Mouse (Mus musculus): ENCODE results near the gene Hkdc1. TPM values are rescaled to one million over a fixed set of nuclear protein-coding genes. Genes with fewer than 3 reads are reported as not detected.
"Not testable (repeated sequence)": the region's sequence is repeated elsewhere in the genome, so short reads cannot be mapped to it uniquely, and the experiment has no call there.

The Hkdc1 gene
- 2.3 and 3.3 TPM in 2 replicates for polyA plus RNA-seq (2012; rRNA removed)
- 1.1 and 2.4 TPM in 2 replicates for polyA plus RNA-seq (2014; fragmentation: Nextera tagmentation; extraction: Ambion mirVana)

- WGBS = 23% methylated on average over 15 of the region's 15 CpGs
- H3K27me3 ChIP-seq (ENCODE audit: control insufficient read depth, insufficient read depth, low read length) = no peaks in the 10 kb centered on the region
- ATAC-seq (ENCODE audit: low FRiP score, low read depth) (peak; percentile 62), DNase-seq (ENCODE audit: low spot score) (peak; percentile 20)
- no peak within 1 kb of the TSS for H3K4me3 ChIP-seq (replicated peaks; ENCODE audit: low read length)
- peak within 1 kb of the TSS; percentile 22; the same call in 1 of the 2 replicates for H3K27ac ChIP-seq (replicated peaks; ENCODE audit: low read depth, low read length)
- H3K9me3 ChIP-seq (ENCODE audit: control insufficient read depth, low read length) = no peaks in the 10 kb centered on the region
- TF ChIP-seq POLR2A (IDR thresholded peaks at IDR 0.05; ENCODE audit: borderline replicate concordance, extremely low read depth, insufficient read depth, insufficient read length) = no peak
- peak within 1 kb of the TSS; percentile 35; the same call in 1 of the 2 replicates for H3K4me2 ChIP-seq (replicated peaks; ENCODE audit: low read depth, low read length, severe bottlenecking)
- H3K9ac ChIP-seq (ENCODE audit: low read depth, low read length, severe bottlenecking) = 0 out of 2 replicates have a peak within 1 kb of the TSS, but pooled peaks have one; percentile 21
- peaks cover 13% of the 10 kb centered on the region for H3K4me1 ChIP-seq (ENCODE audit: control insufficient read depth, insufficient read depth, low read length)
- no peaks in the 10 kb centered on the region for H3K36me3 ChIP-seq (ENCODE audit: control insufficient read depth, insufficient read depth, low read length)
These were observed at the start of gene Hkdc1 for GRCm38 (mm10) chr10:62422255-62422654. TSS of gene Hkdc1 (minus strand) at chr10:62422491.

GRCm38 (mm10) chr10:62471105-62471504 is 48.8 kb upstream of the Hkdc1 start:
- no peak overlapping the region for H3K27ac ChIP-seq (replicated peaks; ENCODE audit: low read depth, low read length)
- no peak overlapping the region for H3K4me3 ChIP-seq (replicated peaks; ENCODE audit: low read length)
- 53% methylated on average over 5 of the region's 5 CpGs for WGBS
- no peaks in the 10 kb centered on the region for H3K4me1 ChIP-seq (ENCODE audit: control insufficient read depth, insufficient read depth, low read length)
- H3K9me3 ChIP-seq (ENCODE audit: control insufficient read depth, low read length) = no peaks in the 10 kb centered on the region
- no peaks in the 10 kb centered on the region for H3K27me3 ChIP-seq (ENCODE audit: control insufficient read depth, insufficient read depth, low read length)
- no peak for ATAC-seq (ENCODE audit: low FRiP score, low read depth)
- no peak overlapping the region for H3K4me2 ChIP-seq (replicated peaks; ENCODE audit: low read depth, low read length, severe bottlenecking)
- no peak for DNase-seq (ENCODE audit: low spot score)
- H3K36me3 ChIP-seq (ENCODE audit: control insufficient read depth, insufficient read depth, low read length) = peaks cover 14% of the 10 kb centered on the region
- TF ChIP-seq POLR2A (IDR thresholded peaks at IDR 0.05; ENCODE audit: borderline replicate concordance, extremely low read depth, insufficient read depth, insufficient read length) = no peak
- H3K9ac ChIP-seq (ENCODE audit: low read depth, low read length, severe bottlenecking) = no peak overlapping the region

GRCm38 (mm10) chr10:62469736-62470135 is 47.4 kb upstream of the Hkdc1 start:
- WGBS = 95% methylated on average over 4 of the region's 4 CpGs
- H3K9me3 ChIP-seq (ENCODE audit: control insufficient read depth, low read length) = no peaks in the 10 kb centered on the region
- H3K9ac ChIP-seq (ENCODE audit: low read depth, low read length, severe bottlenecking) = no peak overlapping the region
- DNase-seq (ENCODE audit: low spot score) (no peak), ATAC-seq (ENCODE audit: low FRiP score, low read depth) (no peak)
- H3K27me3 ChIP-seq (ENCODE audit: control insufficient read depth, insufficient read depth, low read length) = no peaks in the 10 kb centered on the region
- H3K27ac ChIP-seq (replicated peaks; ENCODE audit: low read depth, low read length) = no peak overlapping the region
- H3K4me2 ChIP-seq (replicated peaks; ENCODE audit: low read depth, low read length, severe bottlenecking) = no peak overlapping the region
- H3K4me1 ChIP-seq (ENCODE audit: control insufficient read depth, insufficient read depth, low read length) = no peaks in the 10 kb centered on the region
- H3K36me3 ChIP-seq (ENCODE audit: control insufficient read depth, insufficient read depth, low read length) = peaks cover 14% of the 10 kb centered on the region
- TF ChIP-seq POLR2A (IDR thresholded peaks at IDR 0.05; ENCODE audit: borderline replicate concordance, extremely low read depth, insufficient read depth, insufficient read length) = no peak
- H3K4me3 ChIP-seq (replicated peaks; ENCODE audit: low read length) = no peak overlapping the region

GRCm38 (mm10) chr10:62461321-62461720 is 39.0 kb upstream of the Hkdc1 start:
- H3K36me3 ChIP-seq (ENCODE audit: control insufficient read depth, insufficient read depth, low read length) = peaks cover 44% of the 10 kb centered on the region
- no peak for TF ChIP-seq POLR2A (IDR thresholded peaks at IDR 0.05; ENCODE audit: borderline replicate concordance, extremely low read depth, insufficient read depth, insufficient read length)
- no peak overlapping the region for H3K4me2 ChIP-seq (replicated peaks; ENCODE audit: low read depth, low read length, severe bottlenecking)
- H3K27ac ChIP-seq (replicated peaks; ENCODE audit: low read depth, low read length) = no peak overlapping the region
- no peaks in the 10 kb centered on the region for H3K27me3 ChIP-seq (ENCODE audit: control insufficient read depth, insufficient read depth, low read length)
- H3K9me3 ChIP-seq (ENCODE audit: control insufficient read depth, low read length) = no peaks in the 10 kb centered on the region
- H3K4me1 ChIP-seq (ENCODE audit: control insufficient read depth, insufficient read depth, low read length) = no peaks in the 10 kb centered on the region
- no peak overlapping the region for H3K9ac ChIP-seq (ENCODE audit: low read depth, low read length, severe bottlenecking)
- no peak for DNase-seq (ENCODE audit: low spot score)
- no peak overlapping the region for H3K4me3 ChIP-seq (replicated peaks; ENCODE audit: low read length)
- ATAC-seq (ENCODE audit: low FRiP score, low read depth) = no peak

GRCm38 (mm10) chr10:62452001-62452400 is 29.7 kb upstream of the Hkdc1 start:
- H3K4me2 ChIP-seq (replicated peaks; ENCODE audit: low read depth, low read length, severe bottlenecking); H3K9ac ChIP-seq (ENCODE audit: low read depth, low read length, severe bottlenecking); H3K4me1 ChIP-seq (ENCODE audit: control insufficient read depth, insufficient read depth, low read length); DNase-seq (ENCODE audit: low spot score); H3K9me3 ChIP-seq (ENCODE audit: control insufficient read depth, low read length); H3K27me3 ChIP-seq (ENCODE audit: control insufficient read depth, insufficient read depth, low read length); H3K4me3 ChIP-seq (replicated peaks; ENCODE audit: low read length); ATAC-seq (ENCODE audit: low FRiP score, low read depth); H3K27ac ChIP-seq (replicated peaks; ENCODE audit: low read depth, low read length): not testable (repeated sequence)
- 72% methylated on average over 11 of the region's 11 CpGs for WGBS
- peaks cover 24% of the 10 kb centered on the region for H3K36me3 ChIP-seq (ENCODE audit: control insufficient read depth, insufficient read depth, low read length)

GRCm38 (mm10) chr10:62450280-62450640 is 28.0 kb upstream of the Hkdc1 start:
- H3K4me2 ChIP-seq (replicated peaks; ENCODE audit: low read depth, low read length, severe bottlenecking) = peak overlapping the region; percentile 73
- DNase-seq (ENCODE audit: low spot score) = no peak
- 45% methylated on average over 18 of the region's 18 CpGs for WGBS
- H3K4me3 ChIP-seq (replicated peaks; ENCODE audit: low read length) = peak overlapping the region; percentile 99
- TF ChIP-seq POLR2A (IDR thresholded peaks at IDR 0.05; ENCODE audit: borderline replicate concordance, extremely low read depth, insufficient read depth, insufficient read length) = no peak
- ATAC-seq (ENCODE audit: low FRiP score, low read depth) = no peak
- peaks cover 29% of the 10 kb centered on the region for H3K36me3 ChIP-seq (ENCODE audit: control insufficient read depth, insufficient read depth, low read length)
- H3K9ac ChIP-seq (ENCODE audit: low read depth, low read length, severe bottlenecking) = peak overlapping the region; percentile 96
- H3K9me3 ChIP-seq (ENCODE audit: control insufficient read depth, low read length) = no peaks in the 10 kb centered on the region
- peak overlapping the region; percentile 71 for H3K27ac ChIP-seq (replicated peaks; ENCODE audit: low read depth, low read length)
- no peaks in the 10 kb centered on the region for H3K27me3 ChIP-seq (ENCODE audit: control insufficient read depth, insufficient read depth, low read length)
- H3K4me1 ChIP-seq (ENCODE audit: control insufficient read depth, insufficient read depth, low read length) = peaks cover 9% of the 10 kb centered on the region

Measured in limb, embryonic 14.5 days (tissue).